Mouse (Mus musculus) intestine, embryonic 15.5 days (tissue): ENCODE results near the gene Slc24a3. TPM values are rescaled to one million over a fixed set of nuclear protein-coding genes. Genes with fewer than 3 reads are reported as not detected.

Experiments used
- ATAC-seq: fragments of 200-750 bp; cut with Nextera tagmentation; 2 replicates; pipeline ENCODE4 v1.8.0; 2017; ENCODE audit warnings: moderate TSS enrichment, moderate library complexity
- H3K27ac ChIP-seq: fragments of 300-500 bp; sonication (generic); 2 replicates; pipeline ENCODE4 v1.5.1; 2015; ENCODE audit warnings: mild to moderate bottlenecking, inconsistent platforms
- H3K27me3 ChIP-seq: fragments of 300-500 bp; sonication (generic); replicated peaks from 2 replicates; pipeline ENCODE4 v1.6.1; 2015; ENCODE audit warnings: inconsistent platforms
- H3K36me3 ChIP-seq: fragments of 300-500 bp; sonication (generic); 2 replicates; pipeline ENCODE4 v1.6.1; 2015; ENCODE audit warnings: inconsistent platforms
- H3K4me1 ChIP-seq: fragments of 300-500 bp; sonication (generic); replicated peaks from 2 replicates; pipeline ENCODE4 v1.6.1; 2015; ENCODE audit warnings: inconsistent platforms
- H3K4me2 ChIP-seq: fragments of 300-500 bp; sonication (generic); replicated peaks from 2 replicates; pipeline ENCODE4 v1.6.1; 2015; ENCODE audit warnings: mild to moderate bottlenecking, inconsistent platforms
- H3K4me3 ChIP-seq: fragments of 300-500 bp; sonication (generic); replicated peaks from 2 replicates; pipeline ENCODE4 v1.5.1; 2015; ENCODE audit warnings: inconsistent platforms
- H3K9ac ChIP-seq: fragments of 300-500 bp; sonication (generic); 2 replicates; pipeline ENCODE4 v1.6.1; 2015; ENCODE audit warnings: inconsistent platforms
- H3K9me3 ChIP-seq: fragments of 300-500 bp; sonication (generic); 2 replicates; pipeline ENCODE4 v1.6.1; 2016; ENCODE audit warnings: inconsistent platforms
- WGBS: fragments of 180-500 bp; shearing (Covaris S2); methylation state at CpG from one replicate; pipeline ENCODE4 v1.1.7; 2015; 5-methylcytosine and 5-hydroxymethylcytosine counted together
- polyA plus RNA-seq: library from polyadenylated mRNA; unstranded; fragments of >200 nt; fragmentation: Nextera tagmentation; extraction: Ambion mirVana; gene quantifications from 2 replicates; pipeline ENCODE4 v1.2.1, GENCODE M21; 2015

Gene Slc24a3
- polyA plus RNA-seq, 1 experiment from 2014 or later = 6.9 TPM

GRCm38 (mm10) chr2:145216580-145216979 lies 49.0 kb downstream of the Slc24a3 start:
- Histone ChIP-seq H3K27ac (no peak overlapping the region; the same call in 1 of the 2 replicates), H3K9me3 (no peaks in the 10 kb centered on the region)
- no peak for ATAC-seq

GRCm38 (mm10) chr2:145217422-145217821 lies 49.9 kb downstream of the Slc24a3 start:
- Histone ChIP-seq H3K4me1 (peaks cover 6% of the 10 kb centered on the region; the same call in 1 of the 2 replicates), H3K4me3 (no peak overlapping the region), H3K9ac (no peak overlapping the region), H3K9me3 (no peaks in the 10 kb centered on the region), H3K27ac (no peak overlapping the region), H3K4me2 (no peak overlapping the region), H3K36me3 (no peaks in the 10 kb centered on the region), H3K27me3 (no peaks in the 10 kb centered on the region)
- no peak for ATAC-seq
- WGBS = 93% methylated on average over 2 of the region's 2 CpGs

More at GRCm38 (mm10) chr2:145216580-145216979, 49.0 kb downstream of the Slc24a3 start:
- Histone ChIP-seq H3K36me3 (no peaks in the 10 kb centered on the region), H3K9ac (no peak overlapping the region), H3K4me1 (peaks cover 6% of the 10 kb centered on the region; the same call in 1 of the 2 replicates), H3K4me3 (no peak overlapping the region), H3K27me3 (no peaks in the 10 kb centered on the region), H3K4me2 (no peak overlapping the region)
- WGBS = 51% methylated on average over 2 of the region's 2 CpGs

GRCm38 (mm10) chr2:145219246-145219645 lies 51.7 kb downstream of the Slc24a3 start:
- ATAC-seq = no peak
- Histone ChIP-seq H3K4me3 (no peak overlapping the region), H3K9ac (no peak overlapping the region), H3K27ac (no peak overlapping the region), H3K4me2 (no peak overlapping the region), H3K4me1 (peaks cover under 1% of the 10 kb centered on the region; the same call in 1 of the 2 replicates), H3K36me3 (no peaks in the 10 kb centered on the region), H3K27me3 (no peaks in the 10 kb centered on the region), H3K9me3 (no peaks in the 10 kb centered on the region)
- 58% methylated on average over 6 of the region's 6 CpGs for WGBS

- Histone ChIP-seq H3K9me3 (no peaks in the 10 kb centered on the region), H3K9ac (no peak overlapping the region), H3K4me2 (no peak overlapping the region), H3K27ac (no peak overlapping the region), H3K4me3 (no peak overlapping the region), H3K36me3 (no peaks in the 10 kb centered on the region), H3K4me1 (0 out of 2 replicates have a peak, but pooled peaks cover 3% of the 10 kb centered on the region), H3K27me3 (no peaks in the 10 kb centered on the region)
- no peak for ATAC-seq
- WGBS = 84% methylated on average over 4 of the region's 4 CpGs
Measured at GRCm38 (mm10) chr2:145223646-145224045, 56.1 kb downstream of the Slc24a3 start.

GRCm38 (mm10) chr2:145225640-145226039 lies 58.1 kb downstream of the Slc24a3 start:
- H3K9ac ChIP-seq = no peak overlapping the region
- H3K27me3 ChIP-seq = no peaks in the 10 kb centered on the region
- no peak overlapping the region for H3K27ac ChIP-seq
- H3K4me1 ChIP-seq = 0 out of 2 replicates have a peak, but pooled peaks cover 3% of the 10 kb centered on the region
- no peaks in the 10 kb centered on the region for H3K36me3 ChIP-seq
- no peak overlapping the region for H3K4me3 ChIP-seq
- no peak overlapping the region for H3K4me2 ChIP-seq
- 61% methylated on average over 3 of the region's 3 CpGs for WGBS
- H3K9me3 ChIP-seq = no peaks in the 10 kb centered on the region
- ATAC-seq = no peak

- WGBS = 88% methylated on average over 1 of the region's 1 CpGs
- H3K9ac ChIP-seq = no peak overlapping the region
- no peak overlapping the region for H3K4me2 ChIP-seq
- H3K27ac ChIP-seq = no peak overlapping the region
- H3K9me3 ChIP-seq = no peaks in the 10 kb centered on the region
- H3K36me3 ChIP-seq = no peaks in the 10 kb centered on the region
- ATAC-seq = no peak
- 0 out of 2 replicates have a peak, but pooled peaks cover 3% of the 10 kb centered on the region for H3K4me1 ChIP-seq
- no peak overlapping the region for H3K4me3 ChIP-seq
- no peaks in the 10 kb centered on the region for H3K27me3 ChIP-seq
Measured at GRCm38 (mm10) chr2:145226100-145226499, 58.5 kb downstream of the Slc24a3 start.

GRCm38 (mm10) chr2:145227351-145227750 lies 59.8 kb downstream of the Slc24a3 start:
- Histone ChIP-seq H3K4me2 (no peak overlapping the region), H3K9ac (no peak overlapping the region), H3K27ac (no peak overlapping the region), H3K27me3 (no peaks in the 10 kb centered on the region), H3K4me3 (no peak overlapping the region), H3K9me3 (no peaks in the 10 kb centered on the region), H3K36me3 (no peaks in the 10 kb centered on the region), H3K4me1 (peaks cover 7% of the 10 kb centered on the region; the same call in 1 of the 2 replicates)
- WGBS = 90% methylated on average over 5 of the region's 5 CpGs
- ATAC-seq = no peak

- H3K4me1 ChIP-seq = peaks cover 20% of the 10 kb centered on the region
- 26% methylated on average over 6 of the region's 6 CpGs for WGBS
- H3K9ac ChIP-seq = no peak overlapping the region
- no peak overlapping the region for H3K4me2 ChIP-seq
- H3K27me3 ChIP-seq = no peaks in the 10 kb centered on the region
- peak overlapping the region; percentile 33; the same call in 1 of the 2 replicates for H3K27ac ChIP-seq
- H3K4me3 ChIP-seq = no peak overlapping the region
- H3K9me3 ChIP-seq = no peaks in the 10 kb centered on the region
- no peaks in the 10 kb centered on the region for H3K36me3 ChIP-seq
- peak; percentile 91 for ATAC-seq
Measured at GRCm38 (mm10) chr2:145232764-145233484, 65.4 kb downstream of the Slc24a3 start.

GRCm38 (mm10) chr2:145233547-145234398 lies 66.2 kb downstream of the Slc24a3 start:
- H3K27me3 ChIP-seq = no peaks in the 10 kb centered on the region
- ATAC-seq = peak; percentile 70
- H3K9ac ChIP-seq = no peak overlapping the region
- H3K9me3 ChIP-seq = no peaks in the 10 kb centered on the region
- WGBS = 16% methylated on average over 7 of the region's 7 CpGs
- H3K4me1 ChIP-seq = peaks cover 20% of the 10 kb centered on the region
- peak overlapping the region; percentile 54 for H3K27ac ChIP-seq
- H3K36me3 ChIP-seq = no peaks in the 10 kb centered on the region
- H3K4me2 ChIP-seq = peak overlapping the region; percentile 28
- H3K4me3 ChIP-seq = no peak overlapping the region

GRCm38 (mm10) chr2:145246384-145246783 lies 78.8 kb downstream of the Slc24a3 start:
- no peak overlapping the region for H3K9ac ChIP-seq
- H3K27me3 ChIP-seq = no peaks in the 10 kb centered on the region
- no peaks in the 10 kb centered on the region for H3K4me1 ChIP-seq
- 90% methylated on average over 4 of the region's 4 CpGs for WGBS
- H3K27ac ChIP-seq = no peak overlapping the region
- no peak overlapping the region for H3K4me3 ChIP-seq
- no peaks in the 10 kb centered on the region for H3K9me3 ChIP-seq
- no peak overlapping the region for H3K4me2 ChIP-seq
- no peaks in the 10 kb centered on the region for H3K36me3 ChIP-seq
- no peak for ATAC-seq

GRCm38 (mm10) chr2:145248185-145248584 lies 80.6 kb downstream of the Slc24a3 start:
- no peak overlapping the region for H3K4me3 ChIP-seq
- H3K9ac ChIP-seq = no peak overlapping the region
- no peak overlapping the region for H3K4me2 ChIP-seq
- ATAC-seq = no peak
- no peaks in the 10 kb centered on the region for H3K9me3 ChIP-seq
- no peaks in the 10 kb centered on the region for H3K4me1 ChIP-seq
- H3K36me3 ChIP-seq = no peaks in the 10 kb centered on the region
- no peak overlapping the region for H3K27ac ChIP-seq
- 87% methylated on average over 3 of the region's 3 CpGs for WGBS
- no peaks in the 10 kb centered on the region for H3K27me3 ChIP-seq

GRCm38 (mm10) chr2:145257332-145257731 lies 89.8 kb downstream of the Slc24a3 start:
- peak; percentile 65 for ATAC-seq
- Histone ChIP-seq H3K27ac (no peak overlapping the region), H3K4me3 (no peak overlapping the region), H3K4me1 (0 out of 2 replicates have a peak, but pooled peaks cover 6% of the 10 kb centered on the region), H3K36me3 (no peaks in the 10 kb centered on the region), H3K4me2 (no peak overlapping the region), H3K27me3 (no peaks in the 10 kb centered on the region), H3K9me3 (no peaks in the 10 kb centered on the region), H3K9ac (no peak overlapping the region)
- 50% methylated on average over 3 of the region's 3 CpGs for WGBS
